Mouse (Mus musculus) left cerebral cortex, postnatal 4 days (tissue): Measurements from ENCODE around the gene Grin2c. TPM values are rescaled to one million over a fixed set of nuclear protein-coding genes. Genes with fewer than 3 reads are reported as not detected.

Source experiments
- DNase-seq: peaks from one replicate; pipeline ENCODE4 v3.0.0-alpha.2; 2022
- intact Hi-C: fragments of 180-260 bp; cut with DNase I; formaldehyde crosslinking; loops from one replicate; pipeline ENCODE4 v1.15.1; 2025
- total RNA-seq, 2 experiments: library from RNA; stranded (reverse); gene quantifications; 2 replicates each; pipeline ENCODE4 v1.2.3; 2021

Grin2c gene
- total RNA-seq, 2 experiments from 2014 or later = 1.4 to 2.0 TPM

DNA sequence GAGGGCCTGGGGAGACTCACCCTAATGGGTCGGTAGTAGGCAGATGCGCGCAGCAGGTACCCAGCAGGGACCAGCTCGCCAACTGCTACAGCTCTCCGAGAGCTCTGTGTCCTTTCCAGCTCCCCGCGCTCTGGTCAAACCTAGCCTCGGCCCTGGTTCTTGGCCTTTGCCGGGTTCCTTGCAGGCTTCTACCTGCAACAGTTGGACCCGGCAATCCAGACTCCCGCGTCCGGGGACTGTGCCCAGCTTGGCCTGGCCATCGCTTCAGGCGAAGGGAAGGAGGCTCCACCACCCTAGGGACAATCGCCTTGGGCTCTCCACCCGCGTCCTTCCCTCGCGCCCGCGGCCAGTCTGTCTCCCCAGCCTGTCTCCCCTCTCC lies 654 bp downstream of the Grin2c start:
- intact Hi-C loops = loop anchor here (10.0 kb wide), 1 partner anchor 182 kb away; no protein-coding TSS in a partner anchor
- DNase-seq = no peak

DNA sequence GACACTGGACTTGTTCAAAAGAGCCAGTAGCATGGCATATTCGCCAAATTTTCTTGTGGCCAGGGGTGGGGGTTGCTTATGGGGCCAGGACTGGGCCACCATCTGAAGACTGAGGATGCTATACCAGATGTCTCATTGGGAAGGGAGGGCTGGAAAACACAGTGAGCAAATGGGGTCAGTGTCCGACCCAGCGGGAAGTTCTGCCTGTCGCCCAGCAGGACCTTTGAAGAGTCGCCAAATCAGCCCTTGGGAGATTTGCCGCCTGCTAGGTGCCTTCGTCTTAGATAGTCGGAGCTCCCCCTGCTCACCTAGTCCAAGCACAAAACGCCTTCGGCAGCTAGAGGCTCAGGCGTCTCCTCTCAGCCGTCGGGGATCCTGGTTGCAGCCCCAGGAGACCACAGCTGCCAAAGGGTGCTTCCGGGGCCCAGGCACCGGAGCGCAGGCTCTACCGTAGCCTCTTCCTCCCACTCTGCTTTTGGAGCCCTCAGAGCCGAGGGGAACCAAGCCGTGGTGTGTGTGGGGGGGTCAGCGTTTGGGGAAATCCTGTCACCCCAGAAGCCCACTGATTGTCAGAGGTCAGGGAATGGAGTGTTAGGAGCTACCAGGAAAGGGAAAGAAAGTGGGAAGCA lies 1.2 kb downstream of the Grin2c start:
- intact Hi-C loops = loop anchor here (10.0 kb wide), 1 partner anchor 181 kb away; no protein-coding TSS in a partner anchor
- no peak for DNase-seq

DNA sequence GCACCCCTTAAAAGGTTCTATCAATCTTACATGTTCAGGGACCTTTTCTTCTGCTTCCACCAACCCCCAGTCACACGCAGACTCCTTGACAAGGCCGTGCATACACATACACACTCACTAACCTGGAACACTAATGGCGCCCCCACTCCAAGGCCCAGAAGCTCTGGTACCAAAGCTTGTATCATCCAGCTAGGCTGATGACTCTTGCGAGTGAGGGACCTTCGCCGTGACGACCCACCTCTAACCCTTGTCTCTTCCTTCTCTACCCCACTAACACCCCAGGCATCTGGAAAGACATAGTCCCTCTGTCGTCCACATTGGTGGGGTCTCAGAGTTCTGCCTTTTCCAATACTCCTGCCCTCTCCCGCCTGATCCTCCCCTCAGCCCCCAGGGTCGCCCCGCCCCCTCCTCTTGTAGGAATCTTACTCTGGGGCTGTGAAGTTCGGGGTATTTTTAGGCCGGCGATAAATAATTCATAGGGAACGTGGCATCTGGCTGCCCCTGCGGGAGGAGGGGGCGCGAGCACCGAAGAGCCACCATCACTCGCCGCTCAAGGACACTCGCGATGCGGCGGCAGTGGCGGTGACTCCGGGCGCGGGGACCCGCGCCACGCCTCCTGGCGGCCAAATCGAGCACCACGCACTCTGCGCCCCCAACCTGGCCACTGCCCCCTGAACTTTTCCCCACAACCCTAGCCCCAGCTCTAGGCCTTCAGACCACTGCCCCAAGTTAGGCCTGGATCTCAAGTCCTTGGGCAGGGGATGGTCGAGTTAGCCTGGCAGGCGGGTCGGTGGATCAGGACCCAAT lies 2.0 kb downstream of the Grin2c start:
- intact Hi-C loops = loop anchor here (10.0 kb wide), 1 partner anchor 180 kb away; no protein-coding TSS in a partner anchor
- DNase-seq = peak; percentile 63

DNA sequence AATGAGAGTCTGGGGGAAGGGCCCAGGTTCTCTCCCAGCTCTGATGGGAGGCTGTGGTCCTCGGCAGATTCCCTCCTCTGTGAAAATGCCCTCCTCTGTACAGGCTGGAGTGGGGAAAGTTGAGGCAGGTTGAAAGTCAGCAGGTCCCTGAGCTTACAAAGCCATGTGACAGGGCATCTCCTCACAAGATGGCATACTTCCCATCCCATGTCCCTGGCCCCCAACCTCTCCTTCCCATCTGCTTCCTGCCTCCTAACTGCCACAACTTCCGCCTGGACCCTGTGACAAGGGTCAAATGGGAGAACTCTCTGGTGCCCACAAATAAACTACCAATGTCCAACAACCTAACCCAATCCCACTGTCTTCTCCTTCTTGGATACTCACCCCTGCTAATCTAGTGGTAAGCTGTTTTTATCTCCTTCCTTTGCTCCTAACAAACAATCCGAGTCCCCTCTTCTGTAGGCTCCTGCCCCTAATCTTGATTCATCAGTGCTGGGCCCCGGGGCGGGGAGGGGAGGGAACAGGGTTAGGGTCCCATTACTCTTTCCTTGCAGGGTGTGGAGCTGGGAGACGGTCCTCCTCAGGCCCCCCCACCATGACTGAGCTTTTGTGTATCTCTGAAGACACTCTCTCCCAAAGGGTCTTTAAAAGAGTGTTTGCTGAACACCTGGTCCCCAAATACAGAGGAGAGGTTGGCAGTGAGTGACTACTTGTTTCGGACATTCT lies 2.7 kb downstream of the Grin2c start:
- intact Hi-C loops = loop anchor here (10.0 kb wide), 1 partner anchor 179 kb away; no protein-coding TSS in a partner anchor
- no peak for DNase-seq

DNA sequence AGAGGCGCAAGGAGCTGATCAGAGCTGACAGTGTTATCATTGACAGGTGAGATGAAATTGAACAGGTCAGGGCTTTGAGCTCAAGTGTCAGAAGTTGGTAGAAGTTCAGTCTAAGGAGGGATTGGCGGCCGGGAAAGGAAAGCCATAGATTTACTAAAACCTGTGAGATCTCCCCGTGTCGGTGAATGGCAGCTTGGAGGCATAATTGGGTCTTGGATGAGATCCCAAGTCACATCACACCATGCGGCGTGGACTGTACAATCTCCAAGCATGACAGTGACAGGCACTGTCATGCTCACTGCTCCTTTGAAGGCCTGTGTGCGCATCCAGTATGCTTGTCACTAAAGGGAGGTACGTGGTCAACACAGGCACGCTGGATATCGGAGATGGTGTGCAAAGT lies 4.1 kb downstream of the Grin2c start:
- no peak for DNase-seq
- intact Hi-C loops = loop anchor here (10.0 kb wide), 1 partner anchor 178 kb away; no protein-coding TSS in a partner anchor

DNA sequence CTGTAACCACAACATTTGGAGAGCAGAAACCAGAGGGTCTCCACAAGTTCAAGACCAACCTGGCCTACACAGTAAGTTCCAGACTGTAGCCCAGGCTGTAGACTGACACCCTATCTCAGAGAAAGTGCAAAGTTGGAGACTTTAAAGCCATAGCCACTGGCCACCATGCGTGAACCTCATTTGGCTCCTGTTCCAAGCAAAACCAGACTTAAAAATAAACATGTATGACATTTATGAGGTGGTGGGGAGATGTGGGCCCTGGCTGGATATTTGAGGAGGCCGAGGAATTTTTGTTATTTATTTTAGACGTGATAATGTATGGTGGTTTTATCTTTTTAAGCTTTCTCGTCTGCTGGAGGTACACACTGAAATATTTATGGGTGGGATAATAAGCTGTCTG lies 7.9 kb downstream of the Grin2c start:
- no peak for DNase-seq
- intact Hi-C loops = no loop called here

DNA sequence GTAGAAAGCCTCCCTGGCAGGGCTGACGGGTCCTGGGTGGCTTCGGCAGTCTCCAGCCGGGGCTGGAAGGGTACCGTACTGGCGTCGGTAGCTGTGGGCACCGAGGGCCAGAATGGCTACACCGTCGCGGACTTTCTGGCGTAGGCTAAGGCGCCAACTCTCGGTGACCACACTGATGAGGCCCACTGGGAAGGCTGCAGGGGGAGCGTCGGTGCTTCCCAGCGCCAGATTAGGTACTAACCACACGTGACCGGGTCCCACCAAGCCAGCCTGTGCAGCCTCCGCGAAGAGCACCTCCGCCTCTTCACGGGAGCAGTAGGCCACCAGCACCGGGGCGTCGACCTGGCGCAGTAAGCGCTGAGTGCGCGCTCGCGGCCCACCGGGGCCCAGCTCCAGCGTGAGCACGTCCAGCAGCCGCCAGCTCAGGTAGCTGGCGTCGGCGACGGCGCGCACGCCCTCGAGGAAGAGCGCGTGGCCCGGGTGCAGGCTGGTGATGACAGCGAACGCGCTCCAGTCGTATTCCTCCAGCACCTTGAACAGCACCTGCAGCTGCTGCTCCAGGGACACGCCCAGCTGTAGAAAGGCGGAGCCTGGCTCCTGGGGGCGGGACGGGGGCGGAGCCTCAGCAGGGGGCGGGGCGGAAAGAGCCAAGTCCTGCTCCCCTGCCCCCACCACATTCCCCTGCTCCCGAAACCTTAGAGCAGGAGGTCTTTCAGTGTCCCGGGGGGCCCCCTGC lies 9.1 kb downstream of the Grin2c start:
- intact Hi-C loops = no loop called here
- no peak for DNase-seq

DNA sequence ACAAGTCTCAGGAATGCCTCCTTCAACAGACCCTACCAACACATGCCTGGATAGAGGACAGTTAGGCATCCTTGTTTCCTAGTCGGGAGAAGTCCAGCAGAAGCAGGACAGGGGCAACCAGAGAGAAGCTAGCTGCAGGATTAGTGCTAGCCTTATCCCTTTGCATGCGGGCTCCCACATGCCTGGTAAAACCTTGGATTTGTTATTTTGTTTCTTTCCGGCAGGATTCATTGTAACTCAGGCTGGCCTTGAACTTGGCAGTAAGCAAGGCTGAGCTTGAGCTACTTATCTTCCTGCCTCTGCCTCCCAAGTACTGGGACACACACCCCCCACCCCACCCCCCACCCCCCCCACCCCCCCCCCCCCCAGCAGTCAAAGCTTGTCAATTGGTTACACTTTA lies 15.8 kb downstream of the Grin2c start:
- intact Hi-C loops = no loop called here

DNA sequence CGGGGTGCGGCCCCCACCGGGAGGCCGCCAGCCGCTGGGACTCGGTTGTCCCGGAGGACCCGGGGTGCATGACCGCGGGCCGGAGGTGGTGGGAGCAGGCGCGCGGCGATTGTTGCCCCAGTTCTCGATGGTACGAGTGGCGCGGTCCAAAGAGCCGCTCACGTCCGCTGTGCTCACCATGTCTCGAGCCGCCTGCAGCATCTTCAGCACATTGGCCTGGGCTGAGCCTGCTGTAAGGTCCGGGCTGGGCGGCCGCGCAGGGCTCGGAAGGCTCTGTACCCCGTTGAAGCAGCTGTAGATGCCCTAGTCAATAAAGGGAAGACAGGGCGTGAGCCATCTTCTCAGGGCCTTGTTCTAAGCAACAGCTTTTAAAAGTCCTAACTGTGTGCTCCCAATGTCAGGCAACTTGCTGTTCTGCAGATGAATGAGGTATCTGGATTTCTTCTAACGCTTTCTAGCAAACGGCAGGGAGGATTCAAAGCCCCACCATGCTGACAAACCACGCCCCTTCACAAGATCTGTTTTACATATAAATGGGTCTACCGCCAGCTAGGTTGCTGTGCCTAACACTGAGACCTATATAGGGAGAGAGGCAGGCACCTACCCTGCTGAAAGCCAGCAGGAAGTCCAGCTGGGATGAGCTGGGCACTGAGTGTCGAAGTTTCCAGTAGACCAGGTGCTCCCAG lies 16.5 kb downstream of the Grin2c start:
- intact Hi-C loops = no loop called here
- no peak for DNase-seq

More for the DNA sequence above, 15.8 kb downstream of the Grin2c start:
- no peak for DNase-seq

DNA sequence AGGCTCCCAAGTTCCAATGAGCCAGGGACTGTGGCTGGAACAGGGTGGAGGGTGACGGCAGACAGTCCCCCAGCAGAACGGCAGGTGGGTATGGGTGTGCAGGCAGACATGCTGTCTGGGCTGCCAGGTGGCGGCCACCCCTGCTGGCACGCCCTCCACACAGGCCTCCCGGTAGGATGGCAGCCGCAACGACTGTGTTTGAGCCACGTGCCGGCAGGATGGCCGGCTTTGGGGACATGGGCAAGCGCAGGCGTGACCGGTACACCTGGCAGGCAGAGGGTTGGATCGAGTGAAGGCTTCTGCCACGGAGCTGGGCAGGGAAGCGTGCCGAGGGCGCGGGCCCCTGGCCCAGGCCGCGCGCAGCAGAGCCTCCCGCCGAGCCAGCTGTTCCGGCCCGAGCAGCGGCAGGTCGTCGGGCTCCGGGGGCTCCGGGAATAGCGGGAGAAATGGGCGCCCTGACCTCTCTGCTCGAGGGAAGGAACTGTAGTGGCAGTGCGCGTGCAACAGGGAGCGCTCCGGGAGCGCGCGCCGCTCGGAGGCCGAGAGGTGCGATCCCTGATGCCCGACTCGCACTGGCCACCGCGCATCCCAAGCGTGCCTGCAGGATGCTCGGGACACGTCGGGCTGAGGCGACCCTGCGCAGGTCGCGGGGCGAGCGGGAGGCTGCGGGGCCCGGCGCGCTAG lies 17.2 kb downstream of the Grin2c start:
- intact Hi-C loops = no loop called here

DNA sequence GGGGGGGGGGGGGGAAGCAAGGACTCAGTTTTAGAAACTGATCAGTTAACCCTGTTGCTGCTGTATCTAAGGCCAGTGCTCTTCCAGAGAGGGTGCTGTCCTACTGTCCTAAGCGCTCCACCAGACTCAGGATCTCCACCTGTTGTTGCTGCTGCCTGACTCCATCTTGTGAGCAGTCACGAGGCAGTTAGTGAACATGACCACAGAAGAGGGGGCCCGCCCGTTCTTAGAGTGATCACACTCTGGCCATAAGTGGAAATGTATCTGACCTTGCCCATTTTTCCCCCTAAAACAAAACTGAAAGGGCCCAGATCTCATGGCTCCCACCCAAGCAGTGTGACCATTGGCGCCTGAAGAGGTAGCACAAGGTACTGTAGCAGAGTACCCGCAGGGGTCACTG lies 19.1 kb downstream of the Grin2c start:
- DNase-seq = no peak

More for the DNA sequence above, 17.2 kb downstream of the Grin2c start:
- DNase-seq = no peak

DNA sequence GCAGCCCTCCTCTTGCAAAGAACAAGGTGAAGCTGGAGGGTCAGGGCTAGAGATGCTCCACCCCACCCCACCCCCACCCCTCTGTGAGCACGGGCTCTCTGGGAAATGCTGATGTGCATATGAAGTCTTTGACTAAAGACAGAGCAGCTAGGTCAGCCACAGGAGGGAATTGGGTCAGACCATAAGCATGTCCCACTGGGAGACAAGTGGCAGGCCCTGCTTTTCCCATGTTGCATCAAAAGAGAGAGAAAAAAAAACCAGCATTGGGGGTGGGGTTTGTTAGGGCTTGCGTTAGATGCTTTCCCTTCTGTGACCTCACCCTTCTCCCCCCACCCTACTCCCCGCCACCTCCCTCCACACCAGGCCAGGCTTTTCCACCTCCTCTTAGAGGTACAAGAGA lies 19.8 kb downstream of the Grin2c start:
- intact Hi-C loops = no loop called here
- no peak for DNase-seq

More for the DNA sequence above, 19.1 kb downstream of the Grin2c start:
- intact Hi-C loops = no loop called here

DNA sequence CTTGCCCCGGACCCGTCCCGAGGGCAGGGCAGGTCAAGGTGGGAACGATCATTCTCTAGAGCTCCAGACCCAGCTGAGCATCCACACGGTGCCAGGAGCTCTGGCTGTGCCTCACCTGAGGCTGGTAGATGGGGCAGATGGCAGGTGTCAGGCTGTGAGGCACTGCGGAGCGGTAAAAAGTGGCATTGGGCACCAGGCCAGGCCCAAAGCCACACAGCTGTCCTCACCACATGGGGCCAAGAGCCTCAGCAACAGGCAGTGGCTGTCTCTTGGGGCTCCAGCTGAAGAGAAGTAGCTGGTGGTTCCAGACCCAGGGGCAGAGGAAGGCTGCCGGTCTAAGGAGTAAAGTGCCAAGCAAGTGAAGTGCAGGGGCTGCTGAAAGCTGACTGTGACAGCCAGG lies 20.7 kb downstream of the Grin2c start:
- intact Hi-C loops = no loop called here
- no peak for DNase-seq

DNA sequence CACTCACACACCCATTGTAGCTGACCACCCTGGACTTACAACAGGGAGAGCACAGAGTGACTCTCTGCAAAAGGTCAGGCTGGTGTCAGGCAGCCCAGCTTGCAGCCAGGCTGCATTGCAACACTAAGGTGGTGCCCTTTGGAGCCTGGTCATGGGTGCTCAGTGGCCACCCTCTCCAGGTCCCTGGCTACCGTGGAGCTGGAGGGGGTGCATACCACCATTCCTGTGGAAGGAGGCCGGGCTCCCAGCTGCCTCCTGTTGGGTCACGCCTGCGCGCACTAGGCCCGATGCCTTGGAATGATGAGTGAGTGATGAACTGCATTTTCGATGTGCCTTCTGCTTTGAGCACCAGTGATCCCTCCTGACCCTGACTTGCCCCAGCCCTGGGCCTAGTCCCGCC lies 22.2 kb downstream of the Grin2c start:
- intact Hi-C loops = no loop called here
- DNase-seq = no peak

DNA sequence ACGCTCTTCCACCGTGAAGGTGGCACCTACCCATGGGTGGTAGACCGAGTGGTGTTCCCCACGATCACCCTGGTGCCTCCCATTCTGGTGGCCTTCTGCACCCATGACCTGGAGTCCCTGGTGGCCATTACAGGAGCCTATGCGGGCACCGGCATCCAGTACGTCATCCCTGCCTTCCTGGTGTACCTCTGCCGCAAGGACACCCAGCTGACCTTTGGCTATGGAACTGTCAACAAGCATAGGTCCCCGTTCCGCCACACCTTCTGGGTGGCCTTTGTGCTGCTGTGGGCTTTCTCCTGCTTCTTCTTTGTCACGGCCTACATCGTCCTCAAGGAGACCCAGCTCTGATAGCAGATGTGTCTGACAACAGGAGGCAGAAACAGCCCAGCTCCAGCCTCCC lies 23.3 kb downstream of the Grin2c start:
- intact Hi-C loops = no loop called here
- no peak for DNase-seq

DNA sequence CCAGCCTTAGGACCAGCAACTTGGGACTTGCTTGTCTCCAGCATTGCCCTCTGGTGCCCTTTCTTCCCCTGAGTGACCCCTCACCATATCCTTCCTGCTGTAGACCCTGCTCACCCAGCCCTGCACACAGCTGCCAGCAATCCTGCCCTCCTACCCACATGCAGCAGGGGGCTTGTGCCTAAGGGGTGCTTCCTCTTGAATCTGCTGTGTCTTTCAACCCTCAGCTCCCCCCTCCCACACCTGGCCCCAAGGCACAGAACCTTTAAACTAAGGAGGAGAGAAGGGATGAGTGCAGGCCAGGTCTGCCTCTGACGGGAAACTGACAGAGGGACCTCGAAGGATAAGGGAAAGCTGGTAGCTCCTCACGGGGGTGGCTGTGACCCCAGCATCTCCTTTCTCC lies 24.3 kb downstream of the Grin2c start:
- intact Hi-C loops = no loop called here
- DNase-seq = no peak

DNA sequence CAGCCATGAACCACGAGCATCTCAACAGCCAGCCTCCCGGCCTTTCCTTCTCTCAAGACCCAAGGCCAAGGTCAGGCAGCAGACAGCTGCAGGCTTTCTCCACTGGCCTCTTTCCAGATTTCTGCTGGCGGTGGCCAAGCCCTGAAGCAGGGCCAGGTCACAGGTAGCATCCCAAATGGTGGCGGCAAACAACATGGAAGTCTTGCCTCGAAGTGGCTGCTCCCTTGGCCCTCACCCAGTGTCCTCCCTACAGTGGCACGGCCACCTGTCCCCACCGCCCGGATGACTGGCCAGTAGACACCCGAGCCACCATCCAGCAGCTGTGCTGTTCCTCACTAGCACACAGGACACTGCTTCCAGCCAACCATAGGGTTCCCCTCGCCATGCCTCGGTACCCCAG lies 25.6 kb downstream of the Grin2c start:
- intact Hi-C loops = no loop called here
- DNase-seq = peak; percentile 53

DNA sequence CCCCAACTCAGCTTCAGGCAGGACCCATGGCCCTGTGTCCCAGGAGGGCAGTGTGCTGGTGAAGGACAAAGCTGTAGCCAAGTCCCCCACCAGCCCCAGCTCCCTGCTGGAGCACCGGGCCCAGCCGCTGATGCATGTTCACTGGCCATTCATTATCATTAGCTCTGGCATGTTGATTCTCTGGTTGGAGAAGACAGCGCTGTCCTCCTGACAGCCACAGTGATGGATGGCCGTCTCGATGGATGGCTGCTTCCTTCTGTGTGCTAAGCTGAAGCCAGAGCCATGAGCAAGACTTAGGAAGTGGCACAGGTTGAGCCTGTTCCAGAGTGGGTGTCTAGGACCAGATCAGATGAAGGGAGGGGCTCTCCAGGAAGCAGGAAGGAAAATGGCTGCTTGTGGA lies 30.5 kb downstream of the Grin2c start:
- intact Hi-C loops = no loop called here

DNA sequence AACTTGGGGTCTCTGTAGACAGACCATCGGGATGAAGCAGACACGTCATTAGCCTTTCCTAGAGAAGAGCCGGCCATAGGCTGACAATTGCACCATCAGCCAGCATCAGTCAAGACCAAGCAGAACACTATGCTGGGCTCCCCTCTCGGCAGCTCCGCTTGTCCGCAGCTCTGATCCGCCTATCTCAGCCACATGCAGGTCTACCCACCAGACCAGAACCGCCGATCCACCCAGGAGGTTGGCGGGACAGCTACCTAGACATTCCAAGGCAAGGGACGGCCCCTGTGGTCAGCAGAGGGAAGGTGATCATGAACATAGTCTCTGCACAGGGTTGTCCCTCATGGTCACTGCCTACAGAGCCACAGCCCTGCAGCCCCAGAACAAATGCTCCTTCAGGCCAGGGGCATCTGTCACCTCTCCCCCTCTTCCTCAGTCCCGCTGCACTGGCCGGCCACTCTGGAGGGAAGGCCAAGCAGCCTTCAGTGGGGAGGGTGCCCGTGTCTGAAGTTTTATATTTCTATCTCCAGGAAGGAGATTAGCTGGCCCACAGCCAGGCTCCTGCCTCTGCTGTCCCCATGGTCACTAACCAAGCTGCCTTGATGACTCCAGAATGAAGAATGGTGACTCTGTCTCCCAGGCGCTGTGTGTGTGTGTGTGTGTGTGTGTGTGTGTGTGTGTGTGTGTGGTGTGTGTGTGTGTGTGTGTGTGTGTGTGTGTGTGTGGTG lies 32.6 kb downstream of the Grin2c start:
- peak; percentile 75 for DNase-seq
- intact Hi-C loops = no loop called here

More for the DNA sequence above, 30.5 kb downstream of the Grin2c start:
- no peak for DNase-seq
